Comparison of ENCODE assay signal across 19 mouse cellular contexts in genomic region chr14:119318379-119318778, GRCm38 (mm10).
"Had no signal": no experiment of that assay in that cellular context is flagged by ENCODE, and none has a peak within 500 bp of the region (broad histone marks: within the 10 kb centered on the region; RNA-seq: fewer than 3 reads in every experiment).

No protein-coding gene starts in this region.

- DNase-seq: kidney, postnatal 14 days; layer of hippocampus, adult 9-11 months; liver; lung, adult 18-20 months; lung, postnatal 10 days; lung, postnatal 36 days; midbrain, embryonic 14.5 days; thymus, adult 2 months; thymus, postnatal 14 days; thymus, postnatal 4 days had no signal

- H3K27ac ChIP-seq: layer of hippocampus, adult 2 months; limb, embryonic 10.5 days; limb, embryonic 13.5 days; liver, embryonic 12.5 days; liver, embryonic 15.5 days; lung, embryonic 15.5 days; stomach, postnatal 0 days had no signal

- H3K9me3 ChIP-seq: limb, embryonic 10.5 days; limb, embryonic 13.5 days; liver, embryonic 12.5 days; liver, embryonic 15.5 days; lung, embryonic 15.5 days had no signal

- H3K27me3 ChIP-seq: liver, embryonic 12.5 days; liver, embryonic 15.5 days; lung, embryonic 15.5 days; megakaryocyte, embryonic 14.5 days had no signal

- H3K4me2 ChIP-seq: limb, embryonic 13.5 days; liver, embryonic 12.5 days; liver, embryonic 15.5 days; lung, embryonic 15.5 days; midbrain, embryonic 11.5 days had no signal

- ATAC-seq: liver, embryonic 12.5 days had no signal

- H3K9ac ChIP-seq: limb, embryonic 13.5 days; liver, embryonic 12.5 days; liver, embryonic 15.5 days; lung, embryonic 15.5 days had no signal

- H3K36me3 ChIP-seq: limb, embryonic 10.5 days; limb, embryonic 13.5 days; liver, embryonic 12.5 days; liver, embryonic 15.5 days; lung, embryonic 15.5 days had no signal

- H3K4me3 ChIP-seq: layer of hippocampus, adult 2 months; limb, embryonic 10.5 days; limb, embryonic 13.5 days; liver, embryonic 12.5 days; liver, embryonic 15.5 days; lung, embryonic 15.5 days; megakaryocyte, embryonic 14.5 days had no signal

- H3K4me1 ChIP-seq: limb, embryonic 10.5 days; limb, embryonic 13.5 days; liver, embryonic 12.5 days; liver, embryonic 15.5 days; lung, embryonic 15.5 days; megakaryocyte, embryonic 14.5 days had no signal
